Mouse (Mus musculus): ENCODE measurements around the gene Htr6.

Gene Htr6

GRCm38 (mm10) chr4:139075041-139075711, at the start of gene Htr6:
Htr6 (minus strand) TSS chr4:139075570.
- DNase-seq (ENCODE audit: low spot score), result no peak

GRCm38 (mm10) chr4:139124940-139125339, 49.6 kb upstream of the Htr6 start:
- DNase-seq (ENCODE audit: low spot score), result no peak

GRCm38 (mm10) chr4:139122557-139122956, 47.2 kb upstream of the Htr6 start:
- no peak for DNase-seq (ENCODE audit: low spot score)

- DNase-seq (ENCODE audit: low spot score), result no peak
Observed at GRCm38 (mm10) chr4:139120998-139121397, 45.6 kb upstream of the Htr6 start.

GRCm38 (mm10) chr4:139120281-139120814, 45.0 kb upstream of the Htr6 start:
- DNase-seq (ENCODE audit: low spot score), result no peak

GRCm38 (mm10) chr4:139116356-139117063, 41.1 kb upstream of the Htr6 start:
- DNase-seq (ENCODE audit: low spot score), result no peak

GRCm38 (mm10) chr4:139115721-139116120, 40.4 kb upstream of the Htr6 start:
- no peak for DNase-seq (ENCODE audit: low spot score)

GRCm38 (mm10) chr4:139112482-139112881, 37.1 kb upstream of the Htr6 start:
- no peak for DNase-seq (ENCODE audit: low spot score)

- no peak for DNase-seq (ENCODE audit: low spot score)
Observed at GRCm38 (mm10) chr4:139111421-139111820, 36.1 kb upstream of the Htr6 start.

- no peak for DNase-seq (ENCODE audit: low spot score)
Observed at GRCm38 (mm10) chr4:139110858-139111257, 35.5 kb upstream of the Htr6 start.

GRCm38 (mm10) chr4:139105453-139105852, 30.1 kb upstream of the Htr6 start:
- no peak for DNase-seq (ENCODE audit: low spot score)

- no peak for DNase-seq (ENCODE audit: low spot score)
Observed at GRCm38 (mm10) chr4:139101546-139101945, 26.2 kb upstream of the Htr6 start.

GRCm38 (mm10) chr4:139100326-139100725, 25.0 kb upstream of the Htr6 start:
- no peak for DNase-seq (ENCODE audit: low spot score)

GRCm38 (mm10) chr4:139096201-139096600, 20.8 kb upstream of the Htr6 start:
- DNase-seq (ENCODE audit: low spot score), result no peak

GRCm38 (mm10) chr4:139095406-139095805, 20.0 kb upstream of the Htr6 start:
- DNase-seq (ENCODE audit: low spot score), result no peak

GRCm38 (mm10) chr4:139093196-139093530, 17.8 kb upstream of the Htr6 start:
- no peak for DNase-seq (ENCODE audit: low spot score)

- no peak for DNase-seq (ENCODE audit: low spot score)
Observed at GRCm38 (mm10) chr4:139092356-139093195, 17.2 kb upstream of the Htr6 start, which contains the start of gene Nbl1. Nbl1 (minus strand) TSS chr4:139092993.

GRCm38 (mm10) chr4:139091478-139092355, 16.3 kb upstream of the Htr6 start:
- DNase-seq (ENCODE audit: low spot score), result no peak

- DNase-seq (ENCODE audit: low spot score), result no peak
Observed at GRCm38 (mm10) chr4:139091066-139091465, 15.7 kb upstream of the Htr6 start.

GRCm38 (mm10) chr4:139090303-139090940, 15.1 kb upstream of the Htr6 start:
- no peak for DNase-seq (ENCODE audit: low spot score)
